Mouse (Mus musculus) embryonic fibroblast, embryonic 13.5 days (primary cell): ENCODE measurements at regions not wholly inside any gene's neighbourhood (a gene's known extent, or its start where the extent isn't known, plus 50 kb on each side); places are given as distances from the start of the nearest gene placed in this dataset.
"Not testable (repeated sequence)": the region's sequence is repeated elsewhere in the genome, so short reads cannot be mapped to it uniquely, and the experiment has no call there.

Experiments
- H3K27ac ChIP-seq: 2 replicates; pipeline ENCODE4 v1.5.1; 2012; ENCODE audit warnings: low read length, control low read depth, inconsistent platforms; ENCODE audit not compliant: insufficient read depth
- H3K4me1 ChIP-seq: 2 replicates; pipeline ENCODE4 v1.6.1; 2011; ENCODE audit warnings: low read length; ENCODE audit not compliant: control insufficient read depth, insufficient read depth
- H3K4me3 ChIP-seq: 2 replicates; pipeline ENCODE4 v1.5.1; 2011; ENCODE audit warnings: mild to moderate bottlenecking, control low read depth, low read length; ENCODE audit not compliant: insufficient read depth
- CTCF ChIP-seq: IDR thresholded peaks from 2 replicates; pipeline ENCODE4 v1.5.1; 2011; ENCODE audit warnings: mild to moderate bottlenecking, control low read depth, low read length, moderate library complexity, borderline replicate concordance; ENCODE audit not compliant: insufficient read depth
- POLR2A ChIP-seq: IDR thresholded peaks from 2 replicates; pipeline ENCODE4 v1.6.1; 2011; ENCODE audit warnings: low read depth, mild to moderate bottlenecking, control low read depth, low read length, moderate library complexity

DNA sequence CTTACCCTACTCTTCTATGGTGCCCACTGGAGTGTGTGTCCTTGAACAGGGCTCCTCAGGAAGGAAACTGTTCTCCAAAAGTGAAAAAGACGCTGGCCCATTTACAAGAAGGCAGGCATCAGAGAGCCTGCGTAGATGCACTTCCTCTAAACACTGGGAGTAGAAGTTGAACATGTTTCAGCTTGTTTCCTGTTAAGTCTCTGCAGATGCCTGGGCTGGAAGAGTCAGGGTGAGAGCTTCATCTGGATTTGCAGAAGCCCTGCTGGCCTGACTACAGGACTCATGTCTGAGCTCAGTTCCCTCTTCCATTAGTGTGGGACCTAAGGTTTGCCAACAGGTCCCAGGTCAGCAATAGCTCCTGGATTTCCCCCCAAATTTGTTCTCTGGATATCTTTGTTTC is 54.7 kb upstream of the Nlrp1b start:
- Histone ChIP-seq H3K4me1 (no peaks in the 10 kb centered on the region), H3K27ac (no peak overlapping the region), H3K4me3 (no peak overlapping the region)
- no peak for TF ChIP-seq CTCF
- no peak for TF ChIP-seq POLR2A

DNA sequence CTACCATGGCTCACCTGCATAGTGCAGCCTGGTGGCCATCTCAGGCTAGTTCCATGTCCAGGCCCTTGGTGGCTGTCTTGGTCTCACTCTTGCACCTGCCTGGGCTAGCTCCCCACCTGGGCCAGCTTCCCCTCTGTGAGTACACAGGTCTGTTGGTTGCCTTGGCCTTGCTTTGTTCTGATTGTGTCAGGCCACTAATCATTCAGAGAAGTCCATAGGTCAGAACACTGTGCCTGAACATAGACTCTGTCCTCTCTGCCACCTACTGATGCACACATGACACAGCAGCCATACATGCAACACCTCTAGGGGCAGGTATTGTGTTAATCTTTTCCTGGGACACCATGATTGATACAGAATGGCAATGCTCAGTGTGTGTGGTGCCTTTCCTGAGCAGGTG is 57.7 kb upstream of the Nlrp1b start:
- H3K4me3 ChIP-seq, H3K4me1 ChIP-seq, H3K27ac ChIP-seq: not testable (repeated sequence)

DNA sequence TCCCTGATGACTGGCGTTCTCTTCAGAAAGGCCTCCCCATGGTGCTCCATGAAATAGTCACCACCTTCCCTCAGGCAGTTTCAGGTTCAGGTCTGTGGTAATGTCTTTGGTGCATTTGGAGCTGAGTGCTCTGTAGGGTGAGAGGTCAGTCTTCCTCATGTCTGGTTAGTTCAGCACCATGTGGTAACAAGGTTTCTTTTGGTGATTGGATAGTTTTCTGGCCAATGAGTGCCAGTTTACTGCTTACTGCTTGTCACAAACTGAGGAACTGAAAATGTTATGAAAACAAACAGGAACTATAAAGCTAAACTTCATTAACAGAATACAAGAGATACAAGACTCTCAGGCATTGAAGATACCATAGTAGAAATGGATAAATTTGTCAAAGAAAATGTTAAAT is 59.0 kb upstream of the Nlrp1b start:
- TF ChIP-seq POLR2A (no peak), CTCF (no peak)
- Histone ChIP-seq H3K4me3 (no peak overlapping the region), H3K27ac (no peak overlapping the region), H3K4me1 (no peaks in the 10 kb centered on the region)

DNA sequence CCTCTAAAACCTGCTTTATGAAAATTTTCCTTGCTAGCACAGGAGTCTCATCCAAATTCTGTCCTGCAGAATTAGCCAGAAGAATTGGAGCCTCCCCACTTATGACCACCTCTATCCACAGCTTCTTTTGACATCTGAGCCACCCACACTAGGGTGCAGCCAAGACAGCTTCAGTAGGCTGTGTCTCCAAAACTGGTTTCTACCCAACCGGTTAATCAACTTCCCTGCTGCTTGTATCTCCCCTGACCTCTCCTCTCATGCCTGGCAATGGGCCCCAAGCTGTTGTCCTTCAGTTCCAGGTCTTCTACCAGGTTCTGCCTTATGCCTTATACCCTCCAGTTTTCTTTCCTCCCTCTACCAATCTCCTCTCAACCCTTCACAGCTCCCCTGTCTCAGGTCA is 68.9 kb upstream of the Nlrp1b start:
- no peak overlapping the region for H3K4me3 ChIP-seq
- no peak overlapping the region for H3K27ac ChIP-seq
- TF ChIP-seq POLR2A (no peak), CTCF (no peak)
- no peaks in the 10 kb centered on the region for H3K4me1 ChIP-seq

DNA sequence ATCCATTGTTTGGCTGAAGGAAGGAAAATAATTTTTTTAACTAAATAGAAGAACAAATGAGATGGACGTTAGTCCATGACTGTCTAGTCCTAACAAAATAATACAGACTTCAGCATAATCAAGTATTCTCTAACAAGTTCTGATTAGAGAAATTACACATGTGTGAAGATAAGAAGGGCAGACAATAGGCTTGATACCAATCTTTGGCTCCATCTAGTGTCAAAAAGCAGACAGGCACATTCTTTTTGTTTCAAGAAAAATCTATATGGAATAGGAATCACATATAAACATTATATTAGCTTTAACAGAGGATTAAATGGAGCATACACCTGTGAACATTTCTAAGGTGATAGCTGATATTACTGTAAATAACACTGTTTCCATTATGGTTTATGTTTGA is 92.9 kb upstream of the Nlrp1b start:
- no peak for TF ChIP-seq POLR2A
- no peak for TF ChIP-seq CTCF
- Histone ChIP-seq H3K4me1 (no peaks in the 10 kb centered on the region), H3K4me3 (no peak overlapping the region), H3K27ac (no peak overlapping the region)

DNA sequence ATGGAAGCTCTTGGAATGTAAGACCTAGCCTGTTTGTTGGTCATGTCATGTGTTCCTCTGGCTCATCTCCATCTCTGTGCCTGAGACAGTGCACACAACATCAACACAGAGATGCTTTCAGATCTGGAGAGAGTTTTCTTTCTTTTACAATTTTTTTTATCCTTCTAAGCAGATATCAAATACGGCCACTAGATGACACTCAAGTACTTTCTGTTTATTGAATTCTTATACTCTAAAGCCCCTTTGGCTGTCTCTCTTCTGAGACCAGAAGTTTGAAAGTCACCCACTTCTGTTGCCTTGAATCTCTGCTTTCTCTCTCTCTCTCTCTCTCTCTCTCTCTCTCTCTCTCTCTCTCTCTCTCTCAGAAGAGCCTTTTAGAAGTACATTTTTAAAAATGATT is 106.9 kb upstream of the Nlrp1b start:
- no peaks in the 10 kb centered on the region for H3K4me1 ChIP-seq
- TF ChIP-seq CTCF (no peak), POLR2A (no peak)
- H3K4me3 ChIP-seq = no peak overlapping the region
- no peak overlapping the region for H3K27ac ChIP-seq

DNA sequence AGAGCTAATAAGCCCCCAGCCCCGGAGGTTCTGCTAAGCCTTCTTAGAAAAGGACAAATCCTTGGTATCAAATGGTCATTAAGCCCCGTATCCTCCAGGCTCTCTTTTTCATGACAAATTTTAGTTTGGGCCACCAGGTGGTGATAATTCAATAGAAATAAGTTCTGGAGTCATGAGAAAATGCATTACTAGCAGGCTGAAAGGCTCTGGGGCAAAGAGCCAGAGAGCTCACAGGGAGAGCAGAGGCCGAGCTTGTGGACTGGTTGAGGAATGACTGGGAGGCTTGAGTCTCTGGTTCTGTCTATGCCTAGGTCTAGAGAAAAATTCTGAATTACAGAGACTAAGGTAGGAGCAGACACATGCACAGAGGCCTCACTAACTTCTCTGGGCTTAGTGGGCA is 115.5 kb upstream of the Nlrp1b start:
- H3K4me1 ChIP-seq = no peaks in the 10 kb centered on the region
- no peak overlapping the region for H3K4me3 ChIP-seq
- TF ChIP-seq CTCF (no peak), POLR2A (no peak)
- no peak overlapping the region for H3K27ac ChIP-seq

DNA sequence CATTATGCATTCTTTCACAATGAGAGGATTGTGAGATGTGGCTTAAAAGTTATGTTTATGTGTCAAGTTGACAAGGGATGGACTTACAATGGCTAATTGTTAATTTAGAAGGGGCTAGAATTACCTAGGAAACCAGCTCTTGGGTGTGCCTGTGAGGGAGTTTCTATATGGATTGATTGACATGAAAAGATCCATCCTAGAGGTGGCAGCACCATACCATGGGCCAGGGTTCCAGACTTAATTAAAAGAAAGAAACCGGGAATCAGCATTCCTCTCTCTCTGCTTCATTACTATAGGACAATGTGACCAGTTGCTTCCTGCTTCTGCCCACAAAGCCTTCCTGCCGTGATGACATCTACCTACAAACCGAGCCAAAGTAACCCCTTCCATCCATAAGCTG is 126.6 kb upstream of the Nlrp1b start:
- TF ChIP-seq CTCF (no peak), POLR2A (no peak)
- no peaks in the 10 kb centered on the region for H3K4me1 ChIP-seq
- H3K27ac ChIP-seq = no peak overlapping the region
- H3K4me3 ChIP-seq = no peak overlapping the region

DNA sequence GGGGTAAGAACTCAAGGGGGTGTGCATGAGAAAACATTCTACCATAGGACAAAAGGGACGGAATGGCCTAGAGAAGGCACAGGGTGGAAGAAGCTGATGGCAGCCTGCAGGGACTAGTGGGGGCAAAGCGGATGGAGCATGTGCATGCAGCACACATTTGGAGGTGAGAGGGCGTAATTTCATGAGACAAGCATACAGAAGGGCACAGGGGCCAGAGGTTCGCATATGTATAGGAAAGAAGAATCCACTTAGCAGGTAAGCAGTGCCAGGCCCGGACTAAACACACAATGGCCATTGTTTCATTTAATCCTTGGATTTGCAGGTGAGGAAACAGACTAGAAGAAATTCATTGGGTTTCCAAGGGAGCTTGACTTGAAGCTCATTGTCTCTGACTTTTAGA is 130.3 kb upstream of the Nlrp1b start:
- Histone ChIP-seq H3K27ac (no peak overlapping the region), H3K4me1 (no peaks in the 10 kb centered on the region), H3K4me3 (no peak overlapping the region)
- TF ChIP-seq CTCF (no peak), POLR2A (no peak)

DNA sequence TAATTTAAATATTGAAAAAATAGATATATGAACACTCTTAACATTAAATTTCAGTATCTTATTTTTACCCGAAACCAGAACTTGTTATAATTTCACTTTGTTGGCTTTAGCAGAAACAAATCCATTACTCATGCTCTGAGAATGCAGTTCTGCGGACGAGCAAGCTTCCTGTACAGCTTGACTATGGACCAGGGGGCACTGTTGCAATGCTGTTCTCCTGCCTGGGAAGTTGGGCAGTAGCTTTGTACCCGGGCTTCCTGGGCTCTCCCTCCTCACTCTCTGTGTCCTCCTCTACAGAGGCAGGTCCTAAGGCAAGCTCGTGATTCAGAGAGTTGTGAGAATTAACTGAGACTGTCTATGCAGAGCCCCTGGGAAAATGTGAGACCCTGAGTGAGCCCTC is 141.3 kb upstream of the Nlrp1b start:
- Histone ChIP-seq H3K4me1 (no peaks in the 10 kb centered on the region), H3K4me3 (no peak overlapping the region), H3K27ac (no peak overlapping the region)
- TF ChIP-seq CTCF = no peak
- TF ChIP-seq POLR2A = no peak

DNA sequence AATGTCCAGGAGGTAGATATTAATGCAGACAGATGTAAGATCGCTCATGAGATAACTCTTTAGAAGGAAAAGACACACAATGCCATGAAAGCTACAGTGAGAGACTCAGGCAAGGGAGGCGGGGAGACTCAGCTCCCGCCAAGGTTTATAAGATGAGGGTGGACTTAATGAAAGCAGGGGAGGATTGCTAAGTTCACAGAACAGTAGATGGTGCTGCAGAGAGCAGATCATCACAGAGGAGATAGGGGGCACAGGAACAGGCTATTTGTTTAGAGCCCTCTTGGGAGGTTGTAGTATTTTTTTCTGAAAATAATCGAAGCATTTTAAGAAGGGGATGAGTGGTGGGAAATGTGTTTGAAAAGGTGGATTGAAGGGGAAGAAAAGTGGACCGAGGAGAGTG is 144.6 kb upstream of the Nlrp1b start:
- Histone ChIP-seq H3K4me1 (no peaks in the 10 kb centered on the region), H3K4me3 (no peak overlapping the region), H3K27ac (no peak overlapping the region)
- TF ChIP-seq POLR2A (no peak), CTCF (no peak)
